Mouse (Mus musculus) frontal cortex, adult 2 months (tissue): ENCODE measurements around the gene Palld. TPM values are rescaled to one million over a fixed set of nuclear protein-coding genes. Genes with fewer than 3 reads are reported as not detected.

Experiments used
- DNase-seq, 2 experiments: peaks; one replicate each; pipeline ENCODE4 v3.0.0; 2022; ENCODE audit warnings: low spot score in 1 of 2; ENCODE audit errors: extremely low spot score in 1 of 2
- polyA plus RNA-seq: library from polyadenylated mRNA; depleted of rRNA; stranded (reverse); fragments of >200 nt; gene quantifications from 2 replicates; pipeline ENCODE4 v1.2.3, GENCODE M21; 2012

The Palld gene
- polyA plus RNA-seq, 1 experiment: 3.3 TPM

GRCm38 (mm10) chr8:61643215-61643614 is 259.3 kb downstream of the Palld start:
- DNase-seq: no peak

- no peak for DNase-seq
Measured at GRCm38 (mm10) chr8:61642358-61642847, 260.1 kb downstream of the Palld start.

- DNase-seq: no peak
Measured at GRCm38 (mm10) chr8:61639596-61639995, 262.9 kb downstream of the Palld start.

GRCm38 (mm10) chr8:61639008-61639407 is 263.5 kb downstream of the Palld start:
- no peak for DNase-seq

- no peak for DNase-seq
Measured at GRCm38 (mm10) chr8:61637736-61638135, 264.8 kb downstream of the Palld start.

- DNase-seq: no peak
Measured at GRCm38 (mm10) chr8:61634811-61635210, 267.7 kb downstream of the Palld start.

- no peak for DNase-seq
Measured at GRCm38 (mm10) chr8:61632331-61632730, 270.2 kb downstream of the Palld start.

GRCm38 (mm10) chr8:61629631-61629968 is 272.9 kb downstream of the Palld start:
- DNase-seq: no peak

GRCm38 (mm10) chr8:61628938-61629630 is 273.4 kb downstream of the Palld start:
- DNase-seq: no peak

- no peak for DNase-seq
Measured at GRCm38 (mm10) chr8:61626246-61626952, 276.1 kb downstream of the Palld start.

- no peak for DNase-seq
Measured at GRCm38 (mm10) chr8:61625656-61626210, 276.8 kb downstream of the Palld start.

- no peak for DNase-seq
Measured at GRCm38 (mm10) chr8:61623485-61624417, 278.7 kb downstream of the Palld start.

- DNase-seq: no peak
Measured at GRCm38 (mm10) chr8:61621300-61621699, 281.2 kb downstream of the Palld start.

GRCm38 (mm10) chr8:61617651-61618050 is 284.8 kb downstream of the Palld start:
- DNase-seq: no peak

- no peak for DNase-seq
Measured at GRCm38 (mm10) chr8:61617049-61617448, 285.4 kb downstream of the Palld start.

- DNase-seq: no peak
Measured at GRCm38 (mm10) chr8:61615711-61616697, 286.5 kb downstream of the Palld start.

- DNase-seq: no peak
Measured at GRCm38 (mm10) chr8:61611741-61612140, 290.7 kb downstream of the Palld start.

GRCm38 (mm10) chr8:61611077-61611476 is 291.4 kb downstream of the Palld start:
- no peak for DNase-seq

- no peak for DNase-seq
Measured at GRCm38 (mm10) chr8:61610546-61610945, 291.9 kb downstream of the Palld start.

- DNase-seq: no peak
Measured at GRCm38 (mm10) chr8:61607463-61607813, 295.1 kb downstream of the Palld start.
